10 mouse cellular contexts compared by ENCODE assay signal in the genomic region with DNA sequence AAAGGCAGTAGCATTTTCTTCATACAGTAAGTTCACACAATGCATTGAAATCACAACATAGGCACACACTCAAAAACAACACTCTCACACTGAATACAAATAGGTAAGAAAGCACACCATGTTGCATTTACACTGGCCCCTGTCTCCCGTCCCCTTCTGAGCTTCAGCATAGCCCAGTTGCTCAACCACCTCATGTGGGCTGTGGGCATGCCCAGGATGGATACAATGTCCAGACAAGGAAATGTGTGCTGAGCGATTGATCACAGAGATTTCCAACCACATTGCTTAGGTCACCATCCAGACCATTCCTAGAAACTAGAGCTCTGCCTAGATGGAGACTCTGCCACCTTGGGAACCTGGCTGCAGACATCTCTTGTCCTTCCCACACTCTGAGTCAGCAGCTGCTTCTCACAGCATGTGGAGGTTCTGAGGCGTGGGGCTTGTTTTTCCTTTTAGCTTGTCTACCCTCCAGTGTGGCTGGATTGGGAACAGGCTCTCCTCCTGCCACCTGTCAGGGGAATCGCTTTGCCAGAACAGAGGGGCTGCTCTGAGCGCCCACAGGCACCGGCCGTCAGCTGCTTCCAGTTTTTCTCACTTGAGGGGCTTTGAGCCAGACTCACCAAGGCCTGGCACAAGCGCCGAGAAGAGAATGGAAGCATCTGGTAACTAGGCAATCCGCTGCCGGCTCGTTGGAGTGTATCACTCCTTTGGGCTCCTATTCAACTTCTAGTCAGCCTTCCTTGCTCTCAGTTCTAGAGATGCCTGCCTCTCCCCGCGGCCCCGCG.
A peak's percentile ranks its signal among the peaks of the same experiment; 100 is the strongest.
DNase-seq lines count a peak whose midpoint lies in the region; ATAC-seq and TF ChIP-seq lines count a peak whose summit lies in the region.
"Had no signal": no experiment of that assay in that cellular context is flagged by ENCODE, and none has a peak within 500 bp of the region (broad histone marks: within the 10 kb centered on the region; RNA-seq: fewer than 3 reads in every experiment).

No protein-coding gene starts in this region.

- H3K36me3 ChIP-seq in midbrain, embryonic 13.5 days = no peaks in the 10 kb centered on the region
- no peaks in the 10 kb centered on the region for H3K36me3 ChIP-seq in midbrain, embryonic 11.5 days (ENCODE audit: control insufficient read depth, insufficient read depth, low read length)
- no peaks in the 10 kb centered on the region for H3K36me3 ChIP-seq in lung, embryonic 14.5 days (ENCODE audit: insufficient read depth)
- H3K36me3 ChIP-seq: neural tube, embryonic 12.5 days had no signal

- no peaks in the 10 kb centered on the region for H3K27me3 ChIP-seq in midbrain, embryonic 13.5 days
- H3K27me3 ChIP-seq in midbrain, embryonic 11.5 days (ENCODE audit: control insufficient read depth, insufficient read depth, low read length) = no peaks in the 10 kb centered on the region
- H3K27me3 ChIP-seq in lung, embryonic 14.5 days (ENCODE audit: insufficient read depth, low read length) = no peaks in the 10 kb centered on the region
- H3K27me3 ChIP-seq: neural tube, embryonic 12.5 days had no signal

- H3K27ac ChIP-seq in midbrain, embryonic 13.5 days = no peak overlapping the region
- H3K27ac ChIP-seq in midbrain, embryonic 11.5 days (ENCODE audit: low read depth, low read length) = no peak overlapping the region
- H3K27ac ChIP-seq in lung, embryonic 14.5 days (ENCODE audit: low read depth) = no peak overlapping the region
- H3K27ac ChIP-seq: neural tube, embryonic 12.5 days had no signal

- no peaks in the 10 kb centered on the region for H3K9me3 ChIP-seq in midbrain, embryonic 13.5 days
- no peaks in the 10 kb centered on the region for H3K9me3 ChIP-seq in midbrain, embryonic 11.5 days (ENCODE audit: control insufficient read depth, low read length)
- no peaks in the 10 kb centered on the region for H3K9me3 ChIP-seq in lung, embryonic 14.5 days (ENCODE audit: low read depth, low read length)
- H3K9me3 ChIP-seq: neural tube, embryonic 12.5 days had no signal

- 0 out of 2 replicates have a peak, but pooled peaks cover 6% of the 10 kb centered on the region for H3K4me1 ChIP-seq in midbrain, embryonic 13.5 days (replicated peaks)
- H3K4me1 ChIP-seq in midbrain, embryonic 11.5 days (ENCODE audit: control insufficient read depth, insufficient read depth, low read length) = no peaks in the 10 kb centered on the region
- H3K4me1 ChIP-seq in lung, embryonic 14.5 days (ENCODE audit: insufficient read depth) = no peaks in the 10 kb centered on the region
- H3K4me1 ChIP-seq: neural tube, embryonic 12.5 days had no signal

- no peak for TF ChIP-seq CTCF in lung, embryonic 14.5 days (IDR thresholded peaks at IDR 0.05; ENCODE audit: low read depth)

- WGBS in midbrain, embryonic 13.5 days = 47% methylated on average over 16 of the region's 16 CpGs
- 53% methylated on average over 16 of the region's 16 CpGs for WGBS in midbrain, embryonic 11.5 days
- WGBS in lung, embryonic 14.5 days = 44% methylated on average over 16 of the region's 16 CpGs

- no peak overlapping the region for H3K4me2 ChIP-seq in midbrain, embryonic 13.5 days (replicated peaks)
- no peak overlapping the region for H3K4me2 ChIP-seq in midbrain, embryonic 11.5 days
- no peak overlapping the region for H3K4me2 ChIP-seq in lung, embryonic 14.5 days
- H3K4me2 ChIP-seq: neural tube, embryonic 12.5 days had no signal

- H3K9ac ChIP-seq in midbrain, embryonic 13.5 days (replicated peaks) = no peak overlapping the region
- no peak overlapping the region for H3K9ac ChIP-seq in midbrain, embryonic 11.5 days (ENCODE audit: low read length)
- no peak overlapping the region for H3K9ac ChIP-seq in lung, embryonic 14.5 days
- H3K9ac ChIP-seq: neural tube, embryonic 12.5 days had no signal

- peak; percentile 43; the same call in 1 of the 2 replicates for ATAC-seq in midbrain, embryonic 13.5 days
- ATAC-seq in midbrain, embryonic 11.5 days (ENCODE audit: low FRiP score) = no peak
- peak; percentile 90 for ATAC-seq in lung, embryonic 14.5 days (ENCODE audit: insufficient read depth)
- ATAC-seq in erythroblast, adult 5-6 weeks (replicated peaks; ENCODE audit: low FRiP score, poor library complexity, severe bottlenecking) = no peak

- no peak overlapping the region for H3K4me3 ChIP-seq in midbrain, embryonic 13.5 days (replicated peaks)
- H3K4me3 ChIP-seq in midbrain, embryonic 11.5 days (ENCODE audit: low read depth, low read length) = no peak overlapping the region
- H3K4me3 ChIP-seq in lung, embryonic 14.5 days (ENCODE audit: low read depth, low read length) = no peak overlapping the region
- H3K4me3 ChIP-seq: erythroblast, embryonic 14.5 days; neural tube, embryonic 12.5 days had no signal

- DNase-seq in midbrain, embryonic 11.5 days (ENCODE audit: low spot score, missing footprints) = no peak
- peak; percentile 53 to 65 for DNase-seq in frontal cortex, postnatal 14 days (ENCODE audit: low spot score in 2 of 2)
- peak; percentile 85 for DNase-seq in layer of hippocampus, adult 11-12 months (ENCODE audit: low spot score)
- DNase-seq in lung, embryonic 14.5 days = peak; percentile 76
- no peak for DNase-seq in yolk sac, embryonic 10.5 days (ENCODE audit: low spot score)
- DNase-seq in adrenal gland, postnatal 10 days = no peak

Comparison
In these comparisons a context has a peak if more than half of its experiments do, and no peak if none do; other contexts are left out.
1. ATAC-seq: peak in midbrain, embryonic 13.5 days (single experiment) and lung, embryonic 14.5 days (single experiment); none in midbrain, embryonic 11.5 days (single experiment) and erythroblast, adult 5-6 weeks (single experiment).
2. DNase-seq: peak in frontal cortex, postnatal 14 days (2 of 2), layer of hippocampus, adult 11-12 months (single experiment) and lung, embryonic 14.5 days (single experiment); none in midbrain, embryonic 11.5 days (single experiment), yolk sac, embryonic 10.5 days (single experiment) and adrenal gland, postnatal 10 days (single experiment).